Mouse (Mus musculus) spleen, adult 2 months (tissue): ENCODE data around the gene Ppm1k. TPM values are rescaled to one million over a fixed set of nuclear protein-coding genes. Genes with fewer than 3 reads are reported as not detected.
A peak's percentile ranks its signal among the peaks of the same experiment; 100 is the strongest.
"Not testable (repeated sequence)": the region's sequence is repeated elsewhere in the genome, so short reads cannot be mapped to it uniquely, and the experiment has no call there.

Source experiments
- DNase-seq, 2 experiments: peaks; one replicate each; pipeline versions ENCODE4 v3.0.0 to v3.0.0-alpha.2; 2012 to 2021; ENCODE audit warnings: low spot score in 2 of 2, low read depth in 1 of 2
- H3K27ac ChIP-seq: fragments of 200-500 bp; 2 replicates; pipeline ENCODE4 v1.5.1; 2012; ENCODE audit warnings: low read length, inconsistent platforms; ENCODE audit not compliant: insufficient read depth
- H3K27me3 ChIP-seq: fragments of 200-500 bp; 2 replicates; pipeline ENCODE4 v1.6.1; 2012; ENCODE audit warnings: mild to moderate bottlenecking, moderate library complexity, low read length, inconsistent platforms; ENCODE audit not compliant: control insufficient read depth, insufficient read depth
- H3K36me3 ChIP-seq: fragments of 200-500 bp; 2 replicates; pipeline ENCODE4 v1.6.1; 2012; ENCODE audit warnings: mild to moderate bottlenecking, low read length, inconsistent platforms; ENCODE audit not compliant: control insufficient read depth, insufficient read depth
- H3K4me1 ChIP-seq: fragments of 200-500 bp; 2 replicates; pipeline ENCODE4 v1.6.1; 2011; ENCODE audit warnings: inconsistent platforms; ENCODE audit not compliant: control insufficient read depth, insufficient read depth, insufficient read length
- H3K4me3 ChIP-seq: fragments of 200-500 bp; 2 replicates; pipeline ENCODE4 v1.5.1; 2011; ENCODE audit warnings: mild to moderate bottlenecking, inconsistent platforms; ENCODE audit not compliant: insufficient read depth, insufficient read length; ENCODE audit errors: extremely low read depth
- CTCF ChIP-seq: fragments of 200-500 bp; IDR thresholded peaks from 2 replicates; pipeline ENCODE4 v1.5.1; 2011; ENCODE audit warnings: mild to moderate bottlenecking, inconsistent platforms; ENCODE audit not compliant: insufficient read depth, insufficient read length, insufficient replicate concordance; ENCODE audit errors: extremely low read depth
- POLR2A ChIP-seq: fragments of 200-500 bp; IDR thresholded peaks from 2 replicates; pipeline ENCODE4 v1.6.1; 2011; ENCODE audit warnings: low read depth, low read length, inconsistent platforms
- WGBS: fragments of 180-500 bp; shearing (Covaris S2); methylation state at CpG from one replicate; pipeline ENCODE4 v1.1.7; 2018; 5-methylcytosine and 5-hydroxymethylcytosine counted together
- polyA plus RNA-seq: library from polyadenylated mRNA; depleted of rRNA; stranded (reverse); fragments of >200 nt; gene quantifications from 2 replicates; pipeline ENCODE4 v1.2.3, GENCODE M21; 2012; rRNA removed

Gene Ppm1k
- polyA plus RNA-seq, 1 experiment: 1.7 TPM

- H3K27me3 ChIP-seq: no peaks in the 10 kb centered on the region
- H3K36me3 ChIP-seq: peaks cover 14% of the 10 kb centered on the region
- peak overlapping the region; percentile 39 for H3K27ac ChIP-seq
- H3K4me3 ChIP-seq: no peak overlapping the region
- DNase-seq: no peak
- WGBS: 63% methylated on average over 10 of the region's 10 CpGs
- no peak for TF ChIP-seq CTCF
- TF ChIP-seq POLR2A: no peak
- peaks cover 6% of the 10 kb centered on the region; the same call in 1 of the 2 replicates for H3K4me1 ChIP-seq
These were observed 14.3 kb downstream of the Ppm1k start for GRCm38 (mm10) chr6:57520749-57521652.

- Histone ChIP-seq H3K27me3 (no peaks in the 10 kb centered on the region), H3K4me1 (no peaks in the 10 kb centered on the region), H3K27ac (no peak overlapping the region), H3K36me3 (peaks cover 34% of the 10 kb centered on the region), H3K4me3 (no peak overlapping the region)
- 84% methylated on average over 4 of the region's 4 CpGs for WGBS
- no peak for TF ChIP-seq CTCF
- no peak for TF ChIP-seq POLR2A
- DNase-seq: no peak
These were observed 21.3 kb downstream of the Ppm1k start for GRCm38 (mm10) chr6:57514035-57514374.

- no peak for DNase-seq
- peaks cover 34% of the 10 kb centered on the region for H3K36me3 ChIP-seq
- H3K4me3 ChIP-seq: no peak overlapping the region
- TF ChIP-seq POLR2A (no peak), CTCF (no peak)
- 89% methylated on average over 7 of the region's 7 CpGs for WGBS
- no peaks in the 10 kb centered on the region for H3K4me1 ChIP-seq
- H3K27me3 ChIP-seq: no peaks in the 10 kb centered on the region
- H3K27ac ChIP-seq: no peak overlapping the region
These were observed 21.8 kb downstream of the Ppm1k start for GRCm38 (mm10) chr6:57513351-57514034.

- no peaks in the 10 kb centered on the region for H3K27me3 ChIP-seq
- 87% methylated on average over 5 of the region's 5 CpGs for WGBS
- no peaks in the 10 kb centered on the region for H3K4me1 ChIP-seq
- H3K36me3 ChIP-seq: peaks cover 32% of the 10 kb centered on the region
- no peak overlapping the region for H3K27ac ChIP-seq
- no peak for TF ChIP-seq CTCF
- TF ChIP-seq POLR2A: no peak
- no peak overlapping the region for H3K4me3 ChIP-seq
- no peak for DNase-seq
These were observed 23.4 kb downstream of the Ppm1k start for GRCm38 (mm10) chr6:57511899-57512298.

- TF ChIP-seq POLR2A (no peak), CTCF (no peak)
- WGBS: 52% methylated on average over 3 of the region's 3 CpGs
- Histone ChIP-seq H3K4me3 (no peak overlapping the region), H3K27ac (no peak overlapping the region), H3K36me3 (peaks cover 1% of the 10 kb centered on the region; the same call in 1 of the 2 replicates), H3K27me3 (no peaks in the 10 kb centered on the region), H3K4me1 (no peaks in the 10 kb centered on the region)
- no peak for DNase-seq
These were observed 31.4 kb downstream of the Ppm1k start for GRCm38 (mm10) chr6:57503662-57504379.

- WGBS: 79% methylated on average over 2 of the region's 2 CpGs
- Histone ChIP-seq H3K27ac (no peak overlapping the region), H3K4me3 (no peak overlapping the region), H3K27me3 (no peaks in the 10 kb centered on the region), H3K36me3 (no peaks in the 10 kb centered on the region), H3K4me1 (no peaks in the 10 kb centered on the region)
- TF ChIP-seq POLR2A (no peak), CTCF (no peak)
- no peak for DNase-seq
These were observed 36.1 kb downstream of the Ppm1k start for GRCm38 (mm10) chr6:57499209-57499608.

GRCm38 (mm10) chr6:57468161-57468560, 67.1 kb downstream of the Ppm1k start:
- not testable (repeated sequence) for H3K4me3 ChIP-seq, H3K27me3 ChIP-seq, H3K27ac ChIP-seq, H3K36me3 ChIP-seq, H3K4me1 ChIP-seq, DNase-seq
- WGBS: 44% methylated on average over 3 of the region's 3 CpGs

Other genes with a start within 250 kb of the Ppm1k start
- gene Vmn1r16, start 206.0 kb downstream of the Ppm1k start, polyA plus RNA-seq: not detected in 2 replicates
- not detected in 2 replicates for gene Vmn1r17, start 171.7 kb downstream of the Ppm1k start, polyA plus RNA-seq
- gene Vmn1r18, start 139.7 kb downstream of the Ppm1k start, polyA plus RNA-seq: not detected in 2 replicates
- gene Vmn1r19, start 131.7 kb downstream of the Ppm1k start, polyA plus RNA-seq: not detected in 2 replicates
- gene Vmn1r20, start 106.5 kb downstream of the Ppm1k start, polyA plus RNA-seq: not detected in 2 replicates
- gene Herc6, start 45.5 kb upstream of the Ppm1k start, polyA plus RNA-seq: 14.1 and 14.4 TPM in 2 replicates
- gene Pyurf, start 156.6 kb upstream of the Ppm1k start, polyA plus RNA-seq: 4.0 and 6.8 TPM in 2 replicates
- gene Lancl2, start 167.1 kb upstream of the Ppm1k start, polyA plus RNA-seq: 2.0 and 2.1 TPM in 2 replicates